In the genomic region with DNA sequence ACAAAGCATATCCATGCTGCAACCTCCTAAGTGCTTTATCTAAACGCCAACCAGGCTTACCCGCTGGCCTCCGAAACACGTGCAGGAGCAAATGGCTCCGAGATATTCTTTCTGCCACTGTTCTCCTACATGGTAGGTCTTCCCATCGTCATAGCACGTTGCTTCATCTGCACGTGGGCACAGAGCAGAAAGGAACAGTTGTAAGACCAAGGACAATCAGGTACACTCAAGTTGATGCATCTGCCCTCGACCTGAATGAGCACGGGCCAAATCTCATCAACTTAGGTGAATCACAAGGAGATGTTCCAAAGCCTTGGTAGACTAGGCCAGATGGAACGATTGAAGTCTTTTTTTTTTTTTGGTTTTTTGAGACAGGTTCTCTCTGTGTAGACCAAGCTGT, we compare ENCODE assay signal across 29 mouse cellular contexts.
"Had no signal": no experiment of that assay in that cellular context is flagged by ENCODE, and none has a peak within 500 bp of the region (broad histone marks: within the 10 kb centered on the region; RNA-seq: fewer than 3 reads in every experiment).

No protein-coding gene starts in this region.

- H3K4me2 ChIP-seq: heart, embryonic 11.5 days; heart, embryonic 12.5 days; heart, embryonic 13.5 days; heart, embryonic 15.5 days; hindbrain, embryonic 12.5 days; hindbrain, embryonic 13.5 days; hindbrain, embryonic 14.5 days; hindbrain, embryonic 15.5 days; intestine, embryonic 15.5 days; kidney, embryonic 15.5 days had no signal

- DNase-seq: heart, postnatal 10 days; heart, postnatal 14 days; heart, postnatal 36 days; heart, postnatal 4 days; kidney, adult 11 months; kidney, adult 18-20 months; kidney, adult 2 months; kidney, adult 8-10 months; kidney, adult 9 months; kidney, postnatal 10 days; kidney, postnatal 14 days; kidney, postnatal 25 days; kidney, postnatal 36 days; kidney, postnatal 4 days; layer of hippocampus, adult 9-11 months; layer of hippocampus, postnatal 36 days had no signal

- H3K4me3 ChIP-seq: heart, embryonic 10.5 days; heart, embryonic 12.5 days; heart, embryonic 13.5 days; heart, embryonic 15.5 days; hindbrain, embryonic 10.5 days; hindbrain, embryonic 12.5 days; hindbrain, embryonic 13.5 days; hindbrain, embryonic 15.5 days; intestine, embryonic 15.5 days; kidney, embryonic 15.5 days; layer of hippocampus, adult 2 months had no signal

- H3K27me3 ChIP-seq: heart, embryonic 12.5 days; heart, embryonic 13.5 days; heart, embryonic 15.5 days; hindbrain, embryonic 12.5 days; hindbrain, embryonic 13.5 days; hindbrain, embryonic 15.5 days; intestine, embryonic 15.5 days; kidney, embryonic 15.5 days had no signal
